Mouse (Mus musculus): ENCODE results near the gene Sipa1l1. TPM values are rescaled to one million over a fixed set of nuclear protein-coding genes. Genes with fewer than 3 reads are reported as not detected.

The Sipa1l1 gene
- polyA plus RNA-seq, 1 experiment from 2014 or later = 11.2 TPM

GRCm38 (mm10) chr12:82246422-82246821, 77.3 kb downstream of the Sipa1l1 start:
- Histone ChIP-seq H3K4me1 (ENCODE audit: control insufficient read depth, insufficient read depth, low read length) (no peaks in the 10 kb centered on the region), H3K27ac (ENCODE audit: low read length) (no peak overlapping the region), H3K4me3 (ENCODE audit: low read depth, low read length) (no peak overlapping the region), H3K36me3 (ENCODE audit: control insufficient read depth, insufficient read depth, low read length) (no peaks in the 10 kb centered on the region), H3K27me3 (ENCODE audit: control insufficient read depth, insufficient read depth, low read depth, low read length) (no peaks in the 10 kb centered on the region), H3K4me2 (ENCODE audit: low read length) (no peak overlapping the region), H3K9me3 (replicated peaks; ENCODE audit: control insufficient read depth, low read length, poor library complexity, severe bottlenecking) (no peaks in the 10 kb centered on the region), H3K9ac (ENCODE audit: low read depth, low read length) (no peak overlapping the region)
- WGBS = 95% methylated on average over 3 of the region's 3 CpGs
- ATAC-seq = no peak

DNA sequence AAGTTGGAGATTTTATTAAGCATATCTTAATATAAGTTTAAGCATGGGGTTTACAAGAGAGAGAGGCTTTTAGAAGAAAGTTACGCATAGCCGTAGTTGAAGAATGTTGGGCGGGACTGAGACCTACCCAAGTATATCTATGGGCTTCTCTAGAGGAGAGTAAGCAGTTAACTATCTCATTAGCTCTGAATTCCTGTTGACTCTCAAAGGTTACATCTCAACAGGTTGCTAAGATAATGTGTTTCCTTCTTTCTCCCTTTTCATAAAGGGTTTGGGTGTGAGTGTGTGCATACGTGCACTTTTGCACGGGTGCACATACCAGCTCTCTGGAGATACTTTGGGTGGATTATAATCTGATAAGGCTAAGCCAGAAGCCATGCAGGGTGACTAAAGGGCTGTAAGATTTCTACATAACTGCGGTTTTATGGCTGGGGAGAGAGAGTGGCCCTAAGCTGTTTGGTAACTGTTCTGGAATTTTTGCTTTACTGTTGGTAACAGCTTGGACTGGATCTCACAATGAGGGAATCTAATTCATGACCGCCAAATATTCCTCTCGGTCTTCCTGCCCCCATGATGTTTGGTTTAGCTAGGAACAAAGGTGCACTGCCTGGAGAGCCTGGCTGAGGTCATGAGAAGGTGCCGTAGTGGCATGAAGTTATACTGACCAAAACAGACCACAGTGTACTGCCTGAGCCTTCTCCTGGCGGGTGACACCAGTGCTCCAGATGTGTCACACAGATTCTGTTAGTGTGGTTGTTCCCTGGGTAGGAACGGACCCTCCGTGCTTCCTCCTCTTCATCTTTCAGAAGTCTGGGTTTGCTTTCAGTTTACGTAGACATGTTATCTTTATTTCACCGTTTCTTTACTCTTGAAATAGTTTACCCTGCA, 78.5 kb downstream of the Sipa1l1 start:
- no peak overlapping the region for H3K4me3 ChIP-seq (ENCODE audit: low read depth, low read length)
- WGBS = 95% methylated on average over 14 of the region's 14 CpGs
- H3K4me2 ChIP-seq (ENCODE audit: low read length) = no peak overlapping the region
- H3K9me3 ChIP-seq (replicated peaks; ENCODE audit: control insufficient read depth, low read length, poor library complexity, severe bottlenecking) = no peaks in the 10 kb centered on the region
- H3K36me3 ChIP-seq (ENCODE audit: control insufficient read depth, insufficient read depth, low read length) = no peaks in the 10 kb centered on the region
- no peaks in the 10 kb centered on the region for H3K27me3 ChIP-seq (ENCODE audit: control insufficient read depth, insufficient read depth, low read depth, low read length)
- H3K9ac ChIP-seq (ENCODE audit: low read depth, low read length) = no peak overlapping the region
- no peak overlapping the region for H3K27ac ChIP-seq (ENCODE audit: low read length)
- H3K4me1 ChIP-seq (ENCODE audit: control insufficient read depth, insufficient read depth, low read length) = no peaks in the 10 kb centered on the region
- no peak for ATAC-seq

DNA sequence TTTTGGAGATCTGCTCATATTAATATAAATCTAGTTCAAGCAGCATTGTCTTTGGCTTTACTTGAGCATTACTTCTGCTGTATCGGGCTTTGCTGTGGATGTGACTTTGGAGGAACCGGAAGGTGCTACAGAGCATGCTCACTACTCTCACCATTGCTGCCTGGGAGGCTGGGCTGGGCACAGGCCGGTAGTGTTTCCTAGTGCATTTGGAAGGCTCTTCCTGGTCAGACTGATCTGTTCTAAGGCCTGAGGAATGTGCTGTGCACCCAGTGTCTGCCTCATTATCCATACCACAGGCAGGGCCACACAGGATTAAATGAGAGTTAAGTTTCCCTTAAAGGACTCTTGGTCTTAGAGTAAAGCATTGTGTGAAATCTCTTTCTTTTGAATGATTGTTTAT, 79.4 kb downstream of the Sipa1l1 start:
- Histone ChIP-seq H3K36me3 (ENCODE audit: control insufficient read depth, insufficient read depth, low read length) (no peaks in the 10 kb centered on the region), H3K27me3 (ENCODE audit: control insufficient read depth, insufficient read depth, low read depth, low read length) (no peaks in the 10 kb centered on the region), H3K27ac (ENCODE audit: low read length) (no peak overlapping the region), H3K9ac (ENCODE audit: low read depth, low read length) (no peak overlapping the region), H3K4me2 (ENCODE audit: low read length) (no peak overlapping the region), H3K9me3 (replicated peaks; ENCODE audit: control insufficient read depth, low read length, poor library complexity, severe bottlenecking) (no peaks in the 10 kb centered on the region), H3K4me3 (ENCODE audit: low read depth, low read length) (no peak overlapping the region), H3K4me1 (ENCODE audit: control insufficient read depth, insufficient read depth, low read length) (no peaks in the 10 kb centered on the region)
- 80% methylated on average over 3 of the region's 3 CpGs for WGBS
- ATAC-seq = no peak

DNA sequence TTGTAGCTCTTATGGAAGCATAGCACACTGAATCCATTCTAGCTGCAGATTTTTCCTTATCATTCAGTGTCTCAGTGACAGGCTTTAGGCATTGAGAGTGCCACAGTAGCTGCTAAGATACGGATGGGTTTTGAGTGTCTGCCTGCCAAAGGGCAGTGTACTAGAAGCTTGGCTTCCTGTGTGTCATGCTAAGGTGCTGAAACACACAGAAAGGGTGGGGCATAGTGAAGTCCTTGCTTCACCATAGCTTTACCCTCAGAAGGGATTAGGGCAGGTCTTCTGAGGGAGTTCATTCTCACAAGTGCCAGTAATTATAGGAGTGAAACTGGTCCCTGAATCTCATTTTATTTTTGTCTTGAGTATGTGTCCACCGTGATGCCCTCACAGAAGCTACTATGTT, 82.2 kb downstream of the Sipa1l1 start:
- Histone ChIP-seq H3K4me3 (ENCODE audit: low read depth, low read length) (no peak overlapping the region), H3K9ac (ENCODE audit: low read depth, low read length) (no peak overlapping the region), H3K27me3 (ENCODE audit: control insufficient read depth, insufficient read depth, low read depth, low read length) (no peaks in the 10 kb centered on the region), H3K9me3 (replicated peaks; ENCODE audit: control insufficient read depth, low read length, poor library complexity, severe bottlenecking) (no peaks in the 10 kb centered on the region), H3K4me2 (ENCODE audit: low read length) (no peak overlapping the region), H3K4me1 (ENCODE audit: control insufficient read depth, insufficient read depth, low read length) (no peaks in the 10 kb centered on the region), H3K36me3 (ENCODE audit: control insufficient read depth, insufficient read depth, low read length) (no peaks in the 10 kb centered on the region), H3K27ac (ENCODE audit: low read length) (no peak overlapping the region)
- WGBS = 81% methylated on average over 2 of the region's 2 CpGs
- ATAC-seq = no peak

DNA sequence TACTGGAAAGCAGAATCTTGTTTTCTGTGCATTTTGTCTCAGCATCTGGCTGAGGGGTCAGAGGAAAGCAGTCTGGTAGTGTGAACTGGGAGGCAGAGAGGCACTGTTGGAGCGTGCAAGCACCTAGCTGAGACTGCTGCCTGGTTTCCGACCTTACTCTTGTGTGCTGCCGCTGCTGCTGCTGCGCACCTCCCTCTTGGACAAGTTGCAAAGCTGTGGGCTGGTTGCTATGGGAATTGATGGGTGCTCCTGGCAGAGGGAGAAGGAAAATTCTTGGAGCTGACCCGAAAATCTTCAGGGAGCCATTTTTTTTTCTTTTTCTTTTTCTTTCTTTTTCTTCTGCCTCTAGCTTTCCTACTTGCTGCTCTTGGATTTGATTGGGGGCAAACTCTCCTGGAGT, 85.0 kb downstream of the Sipa1l1 start:
- H3K4me2 ChIP-seq (ENCODE audit: low read length) = no peak overlapping the region
- WGBS = 82% methylated on average over 5 of the region's 5 CpGs

DNA sequence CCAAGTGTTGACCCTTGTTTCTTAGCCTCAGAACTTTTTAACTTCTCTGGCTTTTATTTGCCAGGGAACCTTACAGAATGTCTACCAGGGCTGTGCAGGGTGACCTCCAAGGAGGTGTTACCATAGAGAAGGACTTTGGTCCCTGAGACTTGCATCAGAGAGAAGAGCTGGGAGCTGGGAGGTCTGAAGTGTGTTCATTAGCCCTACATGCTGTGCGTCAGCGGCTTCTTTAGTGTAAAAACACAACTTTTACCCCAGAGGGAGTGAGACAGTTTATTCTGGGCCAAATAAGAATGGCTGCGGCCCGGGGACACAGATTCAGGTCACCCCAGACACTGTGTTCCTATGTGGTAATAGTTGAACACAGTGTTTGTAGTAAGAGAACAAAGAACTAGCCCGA, 86.9 kb downstream of the Sipa1l1 start:
- H3K36me3 ChIP-seq (ENCODE audit: control insufficient read depth, insufficient read depth, low read length) = no peaks in the 10 kb centered on the region
- H3K9ac ChIP-seq (ENCODE audit: low read depth, low read length) = no peak overlapping the region
- no peak overlapping the region for H3K4me3 ChIP-seq (ENCODE audit: low read depth, low read length)
- no peaks in the 10 kb centered on the region for H3K9me3 ChIP-seq (replicated peaks; ENCODE audit: control insufficient read depth, low read length, poor library complexity, severe bottlenecking)
- 96% methylated on average over 5 of the region's 5 CpGs for WGBS
- no peaks in the 10 kb centered on the region for H3K4me1 ChIP-seq (ENCODE audit: control insufficient read depth, insufficient read depth, low read length)
- ATAC-seq = no peak
- H3K4me2 ChIP-seq (ENCODE audit: low read length) = no peak overlapping the region
- H3K27ac ChIP-seq (ENCODE audit: low read length) = no peak overlapping the region
- H3K27me3 ChIP-seq (ENCODE audit: control insufficient read depth, insufficient read depth, low read depth, low read length) = no peaks in the 10 kb centered on the region

More for the DNA sequence above, 85.0 kb downstream of the Sipa1l1 start:
- ATAC-seq = no peak
- Histone ChIP-seq H3K4me3 (ENCODE audit: low read depth, low read length) (no peak overlapping the region), H3K27me3 (ENCODE audit: control insufficient read depth, insufficient read depth, low read depth, low read length) (no peaks in the 10 kb centered on the region), H3K36me3 (ENCODE audit: control insufficient read depth, insufficient read depth, low read length) (no peaks in the 10 kb centered on the region), H3K4me1 (ENCODE audit: control insufficient read depth, insufficient read depth, low read length) (no peaks in the 10 kb centered on the region), H3K9ac (ENCODE audit: low read depth, low read length) (no peak overlapping the region), H3K9me3 (replicated peaks; ENCODE audit: control insufficient read depth, low read length, poor library complexity, severe bottlenecking) (no peaks in the 10 kb centered on the region), H3K27ac (ENCODE audit: low read length) (no peak overlapping the region)

GRCm38 (mm10) chr12:82256921-82257500, 87.9 kb downstream of the Sipa1l1 start:
- Histone ChIP-seq H3K27me3 (ENCODE audit: control insufficient read depth, insufficient read depth, low read depth, low read length) (no peaks in the 10 kb centered on the region), H3K36me3 (ENCODE audit: control insufficient read depth, insufficient read depth, low read length) (no peaks in the 10 kb centered on the region), H3K9ac (ENCODE audit: low read depth, low read length) (no peak overlapping the region), H3K27ac (ENCODE audit: low read length) (no peak overlapping the region), H3K4me3 (ENCODE audit: low read depth, low read length) (no peak overlapping the region), H3K4me2 (ENCODE audit: low read length) (no peak overlapping the region), H3K4me1 (ENCODE audit: control insufficient read depth, insufficient read depth, low read length) (no peaks in the 10 kb centered on the region), H3K9me3 (replicated peaks; ENCODE audit: control insufficient read depth, low read length, poor library complexity, severe bottlenecking) (no peaks in the 10 kb centered on the region)
- ATAC-seq = no peak
- 93% methylated on average over 6 of the region's 6 CpGs for WGBS

GRCm38 (mm10) chr12:82257994-82258785, 89.1 kb downstream of the Sipa1l1 start:
- no peak for ATAC-seq
- H3K9me3 ChIP-seq (replicated peaks; ENCODE audit: control insufficient read depth, low read length, poor library complexity, severe bottlenecking) = no peaks in the 10 kb centered on the region
- no peak overlapping the region for H3K9ac ChIP-seq (ENCODE audit: low read depth, low read length)
- H3K27ac ChIP-seq (ENCODE audit: low read length) = no peak overlapping the region
- H3K36me3 ChIP-seq (ENCODE audit: control insufficient read depth, insufficient read depth, low read length) = no peaks in the 10 kb centered on the region
- H3K4me1 ChIP-seq (ENCODE audit: control insufficient read depth, insufficient read depth, low read length) = no peaks in the 10 kb centered on the region
- 94% methylated on average over 6 of the region's 6 CpGs for WGBS
- no peak overlapping the region for H3K4me2 ChIP-seq (ENCODE audit: low read length)
- no peak overlapping the region for H3K4me3 ChIP-seq (ENCODE audit: low read depth, low read length)
- no peaks in the 10 kb centered on the region for H3K27me3 ChIP-seq (ENCODE audit: control insufficient read depth, insufficient read depth, low read depth, low read length)

- Histone ChIP-seq H3K9ac (ENCODE audit: low read depth, low read length) (no peak overlapping the region), H3K9me3 (replicated peaks; ENCODE audit: control insufficient read depth, low read length, poor library complexity, severe bottlenecking) (no peaks in the 10 kb centered on the region), H3K27me3 (ENCODE audit: control insufficient read depth, insufficient read depth, low read depth, low read length) (no peaks in the 10 kb centered on the region), H3K27ac (ENCODE audit: low read length) (no peak overlapping the region), H3K4me1 (ENCODE audit: control insufficient read depth, insufficient read depth, low read length) (no peaks in the 10 kb centered on the region), H3K4me2 (ENCODE audit: low read length) (no peak overlapping the region), H3K36me3 (ENCODE audit: control insufficient read depth, insufficient read depth, low read length) (no peaks in the 10 kb centered on the region), H3K4me3 (ENCODE audit: low read depth, low read length) (no peak overlapping the region)
- ATAC-seq = no peak
- WGBS = 94% methylated on average over 7 of the region's 7 CpGs
Observed at GRCm38 (mm10) chr12:82263443-82263842, 94.3 kb downstream of the Sipa1l1 start.

All from midbrain, embryonic 16.5 days (tissue).